In genomic region chr7:125645413-125645812, GRCm38 (mm10) we compare ENCODE assay signal across 9 mouse cellular contexts.
"Had no signal": no experiment of that assay in that cellular context is flagged by ENCODE, and none has a peak within 500 bp of the region (broad histone marks: within the 10 kb centered on the region; RNA-seq: fewer than 3 reads in every experiment).

No protein-coding gene starts in this region.

- DNase-seq: kidney, adult 11 months; kidney, adult 9 months; kidney, postnatal 36 days; lung, embryonic 14.5 days; lung, postnatal 10 days; lung, postnatal 4 days; retina, postnatal 1 day; thymus, postnatal 36 days had no signal

- ATAC-seq: liver, embryonic 12.5 days had no signal
